Mouse (Mus musculus): ENCODE measurements at regions not wholly inside any gene's neighbourhood (a gene's known extent, or its start where the extent isn't known, plus 50 kb on each side); places are given as distances from the start of the nearest gene placed in this dataset.

DNA sequence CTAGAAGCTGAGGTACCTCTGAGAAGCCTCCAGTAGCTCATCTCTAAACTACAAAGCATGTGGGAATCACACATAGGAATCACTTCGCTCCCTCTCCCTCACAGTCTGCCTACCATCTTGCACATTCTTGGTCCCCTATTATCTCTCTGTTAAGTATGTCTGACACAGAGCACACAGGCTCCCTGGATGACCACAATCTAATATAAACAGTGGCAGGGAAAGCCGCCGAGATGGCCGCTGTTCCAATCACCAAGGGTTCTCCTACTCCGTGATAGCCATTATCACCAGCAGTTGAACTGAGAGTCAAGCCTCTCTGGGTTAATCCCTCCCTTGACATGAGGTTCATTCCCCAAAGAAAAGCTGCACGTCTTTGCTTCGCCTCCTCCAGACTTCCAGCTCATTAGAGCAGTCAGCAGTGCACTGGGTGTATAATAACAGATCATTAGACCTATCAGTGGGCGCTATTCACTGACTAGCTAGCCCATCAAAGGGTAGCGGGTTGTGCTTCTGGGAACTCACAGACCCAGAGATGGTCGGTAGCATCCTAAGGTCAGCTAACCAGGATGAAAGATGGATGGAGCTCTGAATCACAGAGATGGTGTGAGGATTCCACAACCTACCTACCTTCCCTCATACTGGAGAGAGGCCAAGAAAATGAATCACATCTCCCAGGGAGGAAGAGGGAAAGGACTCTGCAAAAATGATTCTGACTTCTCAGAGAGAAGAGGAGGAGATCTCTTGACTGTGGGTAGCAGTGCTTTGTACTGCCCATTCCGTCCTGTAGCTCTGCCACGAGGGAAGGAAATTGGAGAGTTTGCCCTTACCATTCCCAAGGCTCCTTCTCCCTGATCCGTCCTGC, 130.9 kb downstream of the Hs3st3b1 start:
- DNase-seq (ENCODE audit: low spot score) (no peak), ATAC-seq (ENCODE audit: extremely low read depth, insufficient number of reproducible peaks, low FRiP score, poor library complexity, severe bottlenecking) (no peak)
- Histone ChIP-seq H3K4me3 (ENCODE audit: low read depth, low read length) (no peak overlapping the region), H3K36me3 (replicated peaks) (no peaks in the 10 kb centered on the region), H3K4me1 (ENCODE audit: insufficient read depth, low read depth, low read length) (no peaks in the 10 kb centered on the region), H3K9me3 (replicated peaks) (peaks cover 23% of the 10 kb centered on the region), H3K27me3 (ENCODE audit: insufficient read depth, low read length) (no peaks in the 10 kb centered on the region)
- no peak for TF ChIP-seq CTCF (IDR thresholded peaks at IDR 0.05; ENCODE audit: low read depth, low read length)

DNA sequence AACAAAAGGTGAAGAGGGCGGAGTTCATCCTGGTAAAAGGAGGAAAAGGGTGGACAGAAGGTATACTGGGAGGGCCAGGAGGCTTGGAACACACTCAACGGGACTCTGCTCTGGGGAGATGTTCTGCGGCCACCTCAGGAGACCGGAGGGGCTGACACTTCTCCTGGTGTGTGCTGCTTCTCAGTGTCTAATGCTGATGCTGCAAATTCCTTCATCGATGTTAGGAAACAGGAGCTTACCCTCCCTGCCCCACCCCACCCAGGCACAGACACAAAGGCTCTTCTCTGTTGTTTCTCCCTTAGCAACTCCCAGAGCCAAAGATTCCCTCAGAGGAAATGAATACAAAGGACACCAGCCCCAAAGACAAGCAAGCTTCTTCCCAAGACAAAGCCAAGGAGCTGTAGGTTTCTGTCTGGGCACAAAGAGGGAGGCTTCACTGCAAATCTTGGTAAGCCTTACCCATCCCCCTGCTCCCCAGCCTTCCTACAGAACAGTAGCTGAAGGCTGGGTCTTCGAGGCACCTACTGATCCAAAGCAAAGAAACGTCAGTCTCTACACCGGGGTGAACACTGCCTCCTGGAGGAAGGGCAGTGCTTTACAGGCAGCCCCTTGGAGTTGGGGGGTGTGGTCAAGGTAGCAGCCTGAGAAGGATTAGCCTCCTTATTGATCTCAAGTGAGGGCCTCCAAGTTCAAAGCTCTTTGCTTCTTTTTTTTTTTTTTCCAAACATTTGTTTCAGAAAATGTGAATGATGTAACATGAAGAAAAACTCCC, 128.2 kb downstream of the Hs3st3b1 start:
- H3K9me3 ChIP-seq (replicated peaks): peaks cover 23% of the 10 kb centered on the region
- no peak for TF ChIP-seq GATA2 (IDR thresholded peaks at IDR 0.05; ENCODE audit: borderline replicate concordance, low read depth, low read length)
- no peak for TF ChIP-seq TAL1 (conservative IDR thresholded peaks at IDR 0.05; ENCODE audit: low read depth, low read length)
- no peak for TF ChIP-seq GATA1 (IDR thresholded peaks at IDR 0.05; ENCODE audit: borderline replicate concordance, low read length)
- TF ChIP-seq CTCF (IDR thresholded peaks at IDR 0.05; ENCODE audit: low read depth, low read length): no peak
- no peak for TF ChIP-seq POLR2AphosphoS5 (IDR thresholded peaks at IDR 0.05; ENCODE audit: insufficient replicate concordance, low read depth, low read length)
- no peak for DNase-seq (ENCODE audit: low spot score)
- no peaks in the 10 kb centered on the region for H3K4me1 ChIP-seq (ENCODE audit: insufficient read depth, low read depth, low read length)
- H3K27me3 ChIP-seq (ENCODE audit: insufficient read depth, low read length): no peaks in the 10 kb centered on the region
- no peaks in the 10 kb centered on the region for H3K36me3 ChIP-seq (replicated peaks)
- H3K4me3 ChIP-seq (ENCODE audit: low read depth, low read length): no peak overlapping the region
- ATAC-seq (ENCODE audit: extremely low read depth, insufficient number of reproducible peaks, low FRiP score, poor library complexity, severe bottlenecking): no peak

DNA sequence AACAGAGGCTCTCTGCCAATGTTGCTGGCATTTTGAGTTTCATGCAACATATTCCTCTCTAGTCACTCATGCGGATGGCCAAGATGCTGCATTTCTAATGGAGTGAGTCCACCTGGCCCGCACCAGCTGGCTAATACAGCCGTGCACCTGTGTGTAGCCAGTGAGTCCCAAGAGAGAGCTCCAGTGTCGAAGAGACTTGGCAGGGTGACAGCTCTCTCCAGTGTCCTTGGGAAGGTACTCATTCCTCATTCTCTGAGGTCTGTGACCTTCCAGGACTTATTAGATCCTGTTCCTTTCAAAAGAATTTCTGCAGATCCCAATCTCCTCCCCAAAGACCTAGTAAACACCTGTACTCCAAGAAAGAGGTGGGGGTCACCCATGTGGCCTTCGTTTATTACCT, 109.9 kb downstream of the Hs3st3b1 start:
- Histone ChIP-seq H3K4me3 (ENCODE audit: low read depth, low read length) (no peak overlapping the region), H3K4me1 (ENCODE audit: insufficient read depth, low read depth, low read length) (no peaks in the 10 kb centered on the region), H3K36me3 (replicated peaks) (no peaks in the 10 kb centered on the region), H3K9me3 (replicated peaks) (peaks cover 15% of the 10 kb centered on the region), H3K27me3 (ENCODE audit: insufficient read depth, low read length) (no peaks in the 10 kb centered on the region)
- no peak for DNase-seq (ENCODE audit: low spot score)
- no peak for TF ChIP-seq TAL1 (conservative IDR thresholded peaks at IDR 0.05; ENCODE audit: low read depth, low read length)
- no peak for TF ChIP-seq CTCF (IDR thresholded peaks at IDR 0.05; ENCODE audit: low read depth, low read length)
- TF ChIP-seq GATA1 (IDR thresholded peaks at IDR 0.05; ENCODE audit: borderline replicate concordance, low read length): no peak
- TF ChIP-seq GATA2 (IDR thresholded peaks at IDR 0.05; ENCODE audit: borderline replicate concordance, low read depth, low read length): no peak
- TF ChIP-seq POLR2AphosphoS5 (IDR thresholded peaks at IDR 0.05; ENCODE audit: insufficient replicate concordance, low read depth, low read length): no peak
- ATAC-seq (ENCODE audit: extremely low read depth, insufficient number of reproducible peaks, low FRiP score, poor library complexity, severe bottlenecking): no peak

DNA sequence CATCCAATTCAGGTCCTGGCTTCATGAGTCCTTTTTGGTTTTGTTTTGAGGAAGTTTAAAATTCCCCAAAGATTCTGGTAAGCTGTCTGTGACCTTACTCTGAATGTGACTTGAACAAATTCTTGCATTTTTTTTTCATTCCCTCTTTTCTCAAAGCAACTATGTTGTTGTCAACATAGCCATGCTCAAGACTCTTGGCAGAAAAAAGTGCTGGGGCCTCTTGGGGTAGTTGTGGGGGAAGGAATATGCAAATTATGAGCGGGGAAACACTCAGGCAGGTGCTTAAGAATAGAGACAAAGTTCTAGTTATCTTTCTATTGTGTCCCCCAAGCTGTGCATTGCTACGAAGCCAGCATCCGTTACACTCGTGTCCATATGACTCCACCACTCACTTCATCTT, 99.2 kb downstream of the Hs3st3b1 start:
- 0 out of 2 replicates have a peak, but pooled peaks cover 3% of the 10 kb centered on the region for H3K9me3 ChIP-seq (replicated peaks)
- no peak overlapping the region for H3K4me3 ChIP-seq (ENCODE audit: low read depth, low read length)
- H3K36me3 ChIP-seq (replicated peaks): no peaks in the 10 kb centered on the region
- TF ChIP-seq GATA1 (IDR thresholded peaks at IDR 0.05; ENCODE audit: borderline replicate concordance, low read length): no peak
- TF ChIP-seq GATA2 (IDR thresholded peaks at IDR 0.05; ENCODE audit: borderline replicate concordance, low read depth, low read length): no peak
- no peak for TF ChIP-seq CTCF (IDR thresholded peaks at IDR 0.05; ENCODE audit: low read depth, low read length)
- TF ChIP-seq TAL1 (conservative IDR thresholded peaks at IDR 0.05; ENCODE audit: low read depth, low read length): no peak
- TF ChIP-seq POLR2AphosphoS5 (IDR thresholded peaks at IDR 0.05; ENCODE audit: insufficient replicate concordance, low read depth, low read length): no peak
- no peak for DNase-seq (ENCODE audit: low spot score)
- ATAC-seq (ENCODE audit: extremely low read depth, insufficient number of reproducible peaks, low FRiP score, poor library complexity, severe bottlenecking): no peak
- no peaks in the 10 kb centered on the region for H3K27me3 ChIP-seq (ENCODE audit: insufficient read depth, low read length)
- no peaks in the 10 kb centered on the region for H3K4me1 ChIP-seq (ENCODE audit: insufficient read depth, low read depth, low read length)

DNA sequence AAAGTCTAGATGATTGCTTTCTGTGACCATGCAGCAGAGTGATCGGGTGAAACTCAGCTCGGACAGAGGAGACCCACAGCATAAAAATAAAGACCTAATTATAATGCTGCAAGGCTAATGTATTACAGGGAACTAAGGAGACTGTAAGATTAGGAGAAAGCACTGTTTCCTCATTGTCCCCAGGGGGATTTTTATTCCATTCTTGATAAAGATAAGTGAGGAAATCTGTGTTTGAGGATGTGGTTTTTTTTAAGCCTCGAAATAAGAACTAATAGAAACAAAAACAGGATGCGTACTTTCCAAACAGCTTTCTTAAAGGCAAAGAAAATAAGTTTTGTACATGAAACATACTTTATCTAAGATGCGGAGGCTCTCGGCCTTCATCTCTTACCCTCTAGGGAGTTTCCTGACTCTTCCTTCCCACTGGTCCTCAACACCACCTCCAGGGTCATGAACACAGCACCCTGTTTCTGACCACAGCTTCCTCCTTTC, 94.8 kb downstream of the Hs3st3b1 start:
- ATAC-seq (ENCODE audit: extremely low read depth, insufficient number of reproducible peaks, low FRiP score, poor library complexity, severe bottlenecking) (no peak), DNase-seq (ENCODE audit: low spot score) (no peak)
- TF ChIP-seq TAL1 (conservative IDR thresholded peaks at IDR 0.05; ENCODE audit: low read depth, low read length) (no peak), GATA2 (IDR thresholded peaks at IDR 0.05; ENCODE audit: borderline replicate concordance, low read depth, low read length) (no peak), POLR2AphosphoS5 (IDR thresholded peaks at IDR 0.05; ENCODE audit: insufficient replicate concordance, low read depth, low read length) (no peak), GATA1 (IDR thresholded peaks at IDR 0.05; ENCODE audit: borderline replicate concordance, low read length) (no peak), CTCF (IDR thresholded peaks at IDR 0.05; ENCODE audit: low read depth, low read length) (no peak)
- no peak overlapping the region for H3K4me3 ChIP-seq (ENCODE audit: low read depth, low read length)
- H3K36me3 ChIP-seq (replicated peaks): no peaks in the 10 kb centered on the region
- H3K9me3 ChIP-seq (replicated peaks): no peaks in the 10 kb centered on the region
- no peaks in the 10 kb centered on the region for H3K27me3 ChIP-seq (ENCODE audit: insufficient read depth, low read length)
- no peaks in the 10 kb centered on the region for H3K4me1 ChIP-seq (ENCODE audit: insufficient read depth, low read depth, low read length)

DNA sequence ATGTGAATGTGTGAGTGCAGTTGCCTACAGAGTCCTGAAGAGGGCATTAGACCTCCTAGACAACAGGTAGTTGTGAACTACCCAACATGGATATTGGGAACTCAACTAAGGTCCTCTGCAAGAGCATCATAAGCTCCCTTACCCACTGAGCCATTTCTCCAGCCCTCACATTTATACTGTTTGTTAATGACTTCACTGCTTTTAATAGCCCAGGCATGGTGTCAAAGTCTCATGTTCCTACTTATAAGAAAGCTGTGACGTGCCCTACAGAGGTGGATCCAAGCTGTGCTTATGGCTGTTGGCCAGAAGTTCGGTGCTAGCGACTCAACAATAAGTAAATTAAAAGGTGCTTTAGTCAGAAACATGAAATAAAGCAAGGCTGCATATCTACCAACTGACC, 88.6 kb downstream of the Hs3st3b1 start:
- TF ChIP-seq POLR2AphosphoS5 (IDR thresholded peaks at IDR 0.05; ENCODE audit: insufficient replicate concordance, low read depth, low read length) (no peak), GATA1 (IDR thresholded peaks at IDR 0.05; ENCODE audit: borderline replicate concordance, low read length) (no peak), GATA2 (IDR thresholded peaks at IDR 0.05; ENCODE audit: borderline replicate concordance, low read depth, low read length) (no peak), CTCF (IDR thresholded peaks at IDR 0.05; ENCODE audit: low read depth, low read length) (no peak), TAL1 (conservative IDR thresholded peaks at IDR 0.05; ENCODE audit: low read depth, low read length) (no peak)
- no peak for DNase-seq (ENCODE audit: low spot score)
- Histone ChIP-seq H3K27me3 (ENCODE audit: insufficient read depth, low read length) (no peaks in the 10 kb centered on the region), H3K4me1 (ENCODE audit: insufficient read depth, low read depth, low read length) (no peaks in the 10 kb centered on the region), H3K4me3 (ENCODE audit: low read depth, low read length) (no peak overlapping the region), H3K9me3 (replicated peaks) (no peaks in the 10 kb centered on the region), H3K36me3 (replicated peaks) (no peaks in the 10 kb centered on the region)
- ATAC-seq (ENCODE audit: extremely low read depth, insufficient number of reproducible peaks, low FRiP score, poor library complexity, severe bottlenecking): no peak

Data from G1E (cell line).